Mouse (Mus musculus) lung, embryonic 16.5 days (tissue): ENCODE results near the gene Notch4. TPM values are rescaled to one million over a fixed set of nuclear protein-coding genes. Genes with fewer than 3 reads are reported as not detected.
A peak's percentile ranks its signal among the peaks of the same experiment; 100 is the strongest.

Experiments
- ATAC-seq: fragments of 200-750 bp; cut with Nextera tagmentation; 2 replicates; pipeline ENCODE4 v1.8.0; 2017; ENCODE audit warnings: low read depth, mild to moderate bottlenecking, moderate library complexity
- H3K27ac ChIP-seq: fragments of 300-500 bp; sonication (generic); 2 replicates; pipeline ENCODE4 v1.5.1; 2014; ENCODE audit warnings: mild to moderate bottlenecking, control low read depth, low read length
- H3K27me3 ChIP-seq: fragments of 300-500 bp; sonication (generic); 2 replicates; pipeline ENCODE4 v1.6.1; 2014; ENCODE audit warnings: low read depth, low read length, mixed read lengths; ENCODE audit not compliant: control insufficient read depth, insufficient read depth
- H3K36me3 ChIP-seq: fragments of 300-500 bp; sonication (generic); 2 replicates; pipeline ENCODE4 v1.6.1; 2014; ENCODE audit warnings: low read length; ENCODE audit not compliant: control insufficient read depth, insufficient read depth
- H3K4me1 ChIP-seq: fragments of 300-500 bp; sonication (generic); replicated peaks from 2 replicates; pipeline ENCODE4 v1.6.1; 2014; ENCODE audit warnings: low read length, mixed read lengths; ENCODE audit not compliant: control insufficient read depth, insufficient read depth
- H3K4me2 ChIP-seq: fragments of 300-500 bp; sonication (generic); 2 replicates; pipeline ENCODE4 v1.6.1; 2014; ENCODE audit warnings: low read depth, low read length, control low read depth
- H3K4me3 ChIP-seq: fragments of 300-500 bp; sonication (generic); 2 replicates; pipeline ENCODE4 v1.5.1; 2014; ENCODE audit warnings: mild to moderate bottlenecking, low read length, control low read depth
- H3K9ac ChIP-seq: fragments of 300-500 bp; sonication (generic); 2 replicates; pipeline ENCODE4 v1.6.1; 2014; ENCODE audit warnings: low read length, control low read depth
- H3K9me3 ChIP-seq: fragments of 300-500 bp; sonication (generic); 2 replicates; pipeline ENCODE4 v1.6.1; 2016; ENCODE audit warnings: low read length; ENCODE audit not compliant: control insufficient read depth
- WGBS: fragments of 180-500 bp; shearing (Covaris S2); extraction: QIAGEN DNeasy Blood & Tissue Kit; methylation state at CpG from one replicate; pipeline ENCODE4 v1.1.7; 2014; 5-methylcytosine and 5-hydroxymethylcytosine counted together
- polyA plus RNA-seq: library from polyadenylated mRNA; unstranded; fragments of >200 nt; fragmentation: Nextera tagmentation; extraction: Ambion mirVana; gene quantifications from 2 replicates; pipeline ENCODE4 v1.2.1, GENCODE M21; 2015

Gene Notch4
- polyA plus RNA-seq, 1 experiment from 2014 or later, result 10.2 TPM

GRCm38 (mm10) chr17:34563354-34563753 lies 714 bp upstream of the Notch4 start:
- no peak overlapping the region for H3K9ac ChIP-seq
- no peak overlapping the region for H3K27ac ChIP-seq
- WGBS, result 59% methylated on average over 11 of the region's 11 CpGs
- no peaks in the 10 kb centered on the region for H3K36me3 ChIP-seq
- H3K4me1 ChIP-seq, result peaks cover 10% of the 10 kb centered on the region
- no peak overlapping the region for H3K4me3 ChIP-seq
- H3K9me3 ChIP-seq, result no peaks in the 10 kb centered on the region
- ATAC-seq, result no peak
- H3K27me3 ChIP-seq, result no peaks in the 10 kb centered on the region
- H3K4me2 ChIP-seq, result no peak overlapping the region

GRCm38 (mm10) chr17:34564796-34565195 lies 728 bp downstream of the Notch4 start:
- ATAC-seq, result peak; percentile 76
- H3K4me2 ChIP-seq, result peak overlapping the region; percentile 42
- 31% methylated on average over 3 of the region's 3 CpGs for WGBS
- peak overlapping the region; percentile 38 for H3K4me3 ChIP-seq
- H3K4me1 ChIP-seq, result peaks cover 10% of the 10 kb centered on the region
- H3K9me3 ChIP-seq, result no peaks in the 10 kb centered on the region
- peak overlapping the region; percentile 61 for H3K9ac ChIP-seq
- H3K36me3 ChIP-seq, result no peaks in the 10 kb centered on the region
- H3K27me3 ChIP-seq, result no peaks in the 10 kb centered on the region
- H3K27ac ChIP-seq, result peak overlapping the region; percentile 85

GRCm38 (mm10) chr17:34567311-34567710 lies 3.2 kb downstream of the Notch4 start:
- Histone ChIP-seq H3K4me1 (peaks cover 10% of the 10 kb centered on the region), H3K27ac (no peak overlapping the region), H3K36me3 (no peaks in the 10 kb centered on the region), H3K9me3 (no peaks in the 10 kb centered on the region), H3K4me3 (no peak overlapping the region), H3K9ac (no peak overlapping the region), H3K27me3 (no peaks in the 10 kb centered on the region), H3K4me2 (no peak overlapping the region)
- ATAC-seq, result no peak
- 44% methylated on average over 9 of the region's 9 CpGs for WGBS

- 64% methylated on average over 13 of the region's 13 CpGs for WGBS
- ATAC-seq, result no peak
These were observed 4.4 kb downstream of the Notch4 start for GRCm38 (mm10) chr17:34568421-34568820.

GRCm38 (mm10) chr17:34569919-34570318 lies 5.9 kb downstream of the Notch4 start:
- no peaks in the 10 kb centered on the region for H3K36me3 ChIP-seq
- H3K4me3 ChIP-seq, result no peak overlapping the region
- H3K9ac ChIP-seq, result no peak overlapping the region
- no peaks in the 10 kb centered on the region for H3K9me3 ChIP-seq
- H3K4me1 ChIP-seq, result peaks cover 3% of the 10 kb centered on the region; the same call in 1 of the 2 replicates
- no peak overlapping the region for H3K27ac ChIP-seq
- WGBS, result 63% methylated on average over 4 of the region's 4 CpGs
- H3K27me3 ChIP-seq, result no peaks in the 10 kb centered on the region
- no peak overlapping the region for H3K4me2 ChIP-seq
- ATAC-seq, result no peak

More at GRCm38 (mm10) chr17:34568421-34568820, 4.4 kb downstream of the Notch4 start:
- no peaks in the 10 kb centered on the region for H3K36me3 ChIP-seq
- H3K27me3 ChIP-seq, result no peaks in the 10 kb centered on the region
- H3K4me1 ChIP-seq, result peaks cover 10% of the 10 kb centered on the region
- no peaks in the 10 kb centered on the region for H3K9me3 ChIP-seq
- no peak overlapping the region for H3K4me3 ChIP-seq
- no peak overlapping the region for H3K9ac ChIP-seq
- no peak overlapping the region for H3K27ac ChIP-seq
- no peak overlapping the region for H3K4me2 ChIP-seq

GRCm38 (mm10) chr17:34571875-34572274 lies 7.8 kb downstream of the Notch4 start:
- Histone ChIP-seq H3K9ac (no peak overlapping the region), H3K27ac (no peak overlapping the region), H3K36me3 (no peaks in the 10 kb centered on the region), H3K4me1 (no peaks in the 10 kb centered on the region), H3K9me3 (no peaks in the 10 kb centered on the region), H3K4me2 (no peak overlapping the region), H3K27me3 (no peaks in the 10 kb centered on the region), H3K4me3 (no peak overlapping the region)
- ATAC-seq, result no peak
- 11% methylated on average over 5 of the region's 5 CpGs for WGBS

GRCm38 (mm10) chr17:34572361-34572760 lies 8.3 kb downstream of the Notch4 start:
- Histone ChIP-seq H3K36me3 (no peaks in the 10 kb centered on the region), H3K4me1 (no peaks in the 10 kb centered on the region), H3K27me3 (no peaks in the 10 kb centered on the region), H3K9ac (no peak overlapping the region), H3K27ac (no peak overlapping the region), H3K4me2 (no peak overlapping the region), H3K4me3 (no peak overlapping the region), H3K9me3 (no peaks in the 10 kb centered on the region)
- ATAC-seq, result no peak
- WGBS, result 15% methylated on average over 15 of the region's 15 CpGs

GRCm38 (mm10) chr17:34576577-34576976 lies 12.5 kb downstream of the Notch4 start:
- no peaks in the 10 kb centered on the region for H3K36me3 ChIP-seq
- WGBS, result 46% methylated on average over 5 of the region's 5 CpGs
- H3K9ac ChIP-seq, result no peak overlapping the region
- H3K4me3 ChIP-seq, result no peak overlapping the region
- ATAC-seq, result no peak
- H3K27ac ChIP-seq, result no peak overlapping the region
- no peaks in the 10 kb centered on the region for H3K27me3 ChIP-seq
- no peaks in the 10 kb centered on the region for H3K4me1 ChIP-seq
- no peaks in the 10 kb centered on the region for H3K9me3 ChIP-seq
- no peak overlapping the region for H3K4me2 ChIP-seq

GRCm38 (mm10) chr17:34578070-34578469 lies 14.0 kb downstream of the Notch4 start:
- no peak overlapping the region for H3K9ac ChIP-seq
- 93% methylated on average over 3 of the region's 3 CpGs for WGBS
- H3K27me3 ChIP-seq, result no peaks in the 10 kb centered on the region
- no peaks in the 10 kb centered on the region for H3K9me3 ChIP-seq
- no peaks in the 10 kb centered on the region for H3K36me3 ChIP-seq
- no peaks in the 10 kb centered on the region for H3K4me1 ChIP-seq
- H3K4me2 ChIP-seq, result no peak overlapping the region
- no peak for ATAC-seq
- H3K27ac ChIP-seq, result no peak overlapping the region
- no peak overlapping the region for H3K4me3 ChIP-seq

- Histone ChIP-seq H3K4me2 (no peak overlapping the region), H3K9ac (no peak overlapping the region), H3K4me3 (no peak overlapping the region), H3K36me3 (no peaks in the 10 kb centered on the region), H3K9me3 (no peaks in the 10 kb centered on the region), H3K27me3 (no peaks in the 10 kb centered on the region), H3K4me1 (peaks cover 10% of the 10 kb centered on the region), H3K27ac (no peak overlapping the region)
- 80% methylated on average over 12 of the region's 12 CpGs for WGBS
- no peak for ATAC-seq
These were observed 18.5 kb downstream of the Notch4 start for GRCm38 (mm10) chr17:34582528-34582927.
